Mouse (Mus musculus) ES-Bruce4 (cell line): ENCODE results near the gene Tacr2. TPM values are rescaled to one million over a fixed set of nuclear protein-coding genes. Genes with fewer than 3 reads are reported as not detected.

ENCODE experiments used
- H3K27ac ChIP-seq: 2 replicates; pipeline ENCODE4 v1.5.1; 2012; ENCODE audit warnings: low read length, inconsistent platforms; ENCODE audit not compliant: insufficient read depth
- H3K27me3 ChIP-seq: 2 replicates; pipeline ENCODE4 v1.6.1; 2012; ENCODE audit warnings: mild to moderate bottlenecking, low read length, inconsistent platforms; ENCODE audit not compliant: control insufficient read depth, poor library complexity, insufficient read depth, severe bottlenecking
- H3K36me3 ChIP-seq: 2 replicates; pipeline ENCODE4 v1.6.1; 2012; ENCODE audit warnings: inconsistent platforms, mild to moderate bottlenecking, low read length, moderate library complexity; ENCODE audit not compliant: control insufficient read depth, poor library complexity, insufficient read depth, severe bottlenecking
- H3K4me1 ChIP-seq: one replicate; pipeline ENCODE4 v1.8.1; 2011; ENCODE audit warnings: low read length; ENCODE audit not compliant: control insufficient read depth, insufficient read depth
- H3K4me3 ChIP-seq: 2 replicates; pipeline ENCODE4 v1.5.1; 2011; ENCODE audit warnings: low read depth, mild to moderate bottlenecking, low read length
- H3K9ac ChIP-seq: 2 replicates; pipeline ENCODE4 v1.6.1; 2012; ENCODE audit warnings: low read depth, mild to moderate bottlenecking, inconsistent platforms; ENCODE audit not compliant: poor library complexity, severe bottlenecking
- H3K9me3 ChIP-seq: replicated peaks from 2 replicates; pipeline ENCODE4 v1.6.1; 2012; ENCODE audit warnings: mild to moderate bottlenecking, low read length, inconsistent platforms; ENCODE audit not compliant: control insufficient read depth, poor library complexity, insufficient read depth, severe bottlenecking
- CTCF ChIP-seq: IDR thresholded peaks from one replicate; pipeline ENCODE4 v1.8.1; 2011; ENCODE audit warnings: low read depth, low read length
- EP300 ChIP-seq: IDR thresholded peaks from 2 replicates; pipeline ENCODE4 v1.6.1; 2011; ENCODE audit warnings: low read depth, low read length; ENCODE audit not compliant: insufficient read depth
- POLR2A ChIP-seq: IDR thresholded peaks from one replicate; pipeline ENCODE4 v1.8.1; 2011; ENCODE audit warnings: low read length; ENCODE audit not compliant: insufficient read depth
- polyA plus RNA-seq: library from polyadenylated mRNA; stranded (reverse); fragments of >200 nt; gene quantifications from 2 replicates; pipeline ENCODE4 v1.2.4, GENCODE M21; 2011; ENCODE audit warnings: low read depth; ENCODE audit not compliant: missing spikeins, insufficient read depth, insufficient read length

Gene Tacr2
- polyA plus RNA-seq, 1 experiment, result not detected

- Histone ChIP-seq H3K4me3 (no peak overlapping the region), H3K9me3 (no peaks in the 10 kb centered on the region; the same call in 1 of the 2 replicates), H3K27ac (0 out of 2 replicates have a peak overlapping the region, but pooled peaks have one; percentile 5), H3K36me3 (no peaks in the 10 kb centered on the region), H3K27me3 (no peaks in the 10 kb centered on the region), H3K4me1 (peaks cover 2% of the 10 kb centered on the region), H3K9ac (0 out of 2 replicates have a peak overlapping the region, but pooled peaks have one; percentile 28)
- no peak for TF ChIP-seq EP300
- TF ChIP-seq CTCF, result peak; percentile 22
Measured at GRCm38 (mm10) chr10:62242896-62243295, 9.3 kb upstream of the Tacr2 start.

DNA sequence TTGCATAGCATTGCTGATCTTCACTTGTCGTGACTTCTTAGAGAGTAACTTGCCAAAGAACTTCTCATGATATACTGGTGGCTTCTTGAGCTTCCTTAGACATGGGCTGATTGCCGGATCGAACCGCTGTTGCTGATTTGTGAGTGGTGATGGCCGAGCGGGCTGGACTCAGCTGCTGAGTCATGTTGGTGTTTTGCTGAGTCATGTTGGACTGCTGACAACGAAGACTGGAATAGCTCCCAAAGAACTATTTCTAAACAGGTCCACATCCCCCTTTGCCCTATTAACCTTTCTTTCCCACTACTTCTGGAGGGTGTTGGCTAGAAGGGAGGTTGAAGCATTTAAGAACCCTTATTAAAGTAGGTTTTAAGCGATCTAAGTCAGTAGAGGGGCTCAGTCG lies 8.2 kb upstream of the Tacr2 start:
- H3K4me3 ChIP-seq, result no peak overlapping the region
- H3K27ac ChIP-seq, result no peak overlapping the region
- no peaks in the 10 kb centered on the region; the same call in 1 of the 2 replicates for H3K9me3 ChIP-seq

GRCm38 (mm10) chr10:62247156-62247555 lies 5.1 kb upstream of the Tacr2 start:
- no peaks in the 10 kb centered on the region for H3K4me1 ChIP-seq
- H3K27ac ChIP-seq, result no peak overlapping the region
- TF ChIP-seq EP300, result no peak
- TF ChIP-seq CTCF, result no peak
- TF ChIP-seq POLR2A, result no peak
- no peak overlapping the region for H3K4me3 ChIP-seq
- H3K27me3 ChIP-seq, result no peaks in the 10 kb centered on the region
- H3K9me3 ChIP-seq, result no peaks in the 10 kb centered on the region; the same call in 1 of the 2 replicates
- H3K36me3 ChIP-seq, result no peaks in the 10 kb centered on the region
- H3K9ac ChIP-seq, result no peak overlapping the region

More for the DNA sequence above, 8.2 kb upstream of the Tacr2 start:
- no peaks in the 10 kb centered on the region for H3K27me3 ChIP-seq
- peaks cover 2% of the 10 kb centered on the region for H3K4me1 ChIP-seq
- H3K9ac ChIP-seq, result no peak overlapping the region
- no peaks in the 10 kb centered on the region for H3K36me3 ChIP-seq
- TF ChIP-seq CTCF, result no peak
- TF ChIP-seq POLR2A, result no peak
- no peak for TF ChIP-seq EP300

- Histone ChIP-seq H3K27ac (no peak overlapping the region), H3K36me3 (no peaks in the 10 kb centered on the region), H3K9ac (no peak overlapping the region), H3K4me1 (no peaks in the 10 kb centered on the region), H3K27me3 (no peaks in the 10 kb centered on the region), H3K9me3 (no peaks in the 10 kb centered on the region; the same call in 1 of the 2 replicates), H3K4me3 (no peak overlapping the region)
- TF ChIP-seq CTCF (no peak), POLR2A (no peak), EP300 (no peak)
Measured at GRCm38 (mm10) chr10:62247815-62248214, 4.4 kb upstream of the Tacr2 start.

DNA sequence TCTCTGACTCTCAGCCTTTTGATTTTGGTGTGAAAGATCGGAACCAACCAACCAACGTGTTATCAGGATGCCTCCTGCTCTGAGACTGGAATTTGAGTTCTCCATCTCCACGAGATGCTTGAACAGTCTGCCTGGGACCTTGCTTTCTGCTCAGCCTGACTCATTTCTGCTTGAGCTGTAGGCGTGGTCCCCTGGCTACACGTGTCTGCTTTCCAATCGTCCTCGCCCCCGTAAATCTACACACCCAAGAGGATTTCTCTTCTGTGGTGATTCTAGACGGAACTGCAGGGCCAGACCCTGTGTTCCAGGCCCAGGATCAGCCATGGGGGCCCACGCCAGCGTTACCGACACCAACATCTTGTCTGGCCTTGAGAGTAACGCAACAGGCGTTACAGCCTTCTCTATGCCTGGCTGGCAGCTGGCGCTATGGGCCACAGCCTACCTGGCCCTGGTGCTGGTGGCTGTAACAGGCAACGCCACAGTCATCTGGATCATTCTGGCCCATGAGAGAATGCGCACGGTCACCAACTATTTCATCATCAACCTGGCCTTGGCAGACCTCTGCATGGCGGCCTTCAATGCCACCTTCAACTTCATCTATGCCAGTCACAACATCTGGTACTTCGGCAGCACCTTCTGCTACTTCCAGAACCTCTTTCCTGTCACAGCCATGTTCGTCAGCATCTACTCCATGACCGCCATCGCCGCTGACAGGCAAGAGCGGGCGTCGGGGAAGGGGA lies 428 bp downstream of the Tacr2 start:
- Histone ChIP-seq H3K27me3 (no peaks in the 10 kb centered on the region), H3K36me3 (no peaks in the 10 kb centered on the region), H3K4me1 (no peaks in the 10 kb centered on the region), H3K4me3 (no peak overlapping the region), H3K9ac (no peak overlapping the region), H3K9me3 (no peaks in the 10 kb centered on the region), H3K27ac (no peak overlapping the region)
- TF ChIP-seq EP300, result no peak
- no peak for TF ChIP-seq POLR2A
- TF ChIP-seq CTCF, result no peak

DNA sequence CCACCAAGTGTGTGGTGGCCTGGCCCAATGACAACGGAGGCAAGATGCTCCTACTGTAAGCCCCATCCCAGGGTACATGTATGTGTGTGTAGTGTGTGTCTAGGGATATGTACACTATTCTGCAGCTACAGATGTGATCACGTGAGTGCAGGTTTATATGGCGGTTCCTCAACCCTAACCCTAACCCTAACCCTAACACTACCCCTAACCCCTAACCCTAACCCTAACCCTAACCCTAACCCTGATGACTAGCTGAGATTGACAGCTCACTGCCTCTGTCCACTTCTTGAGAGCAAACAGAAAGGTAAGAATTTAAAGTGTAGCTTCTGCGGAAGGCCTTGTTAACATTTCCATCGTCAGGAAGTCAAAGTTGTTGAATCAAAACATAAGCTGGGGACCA lies 6.1 kb downstream of the Tacr2 start:
- Histone ChIP-seq H3K27ac (no peak overlapping the region), H3K27me3 (no peaks in the 10 kb centered on the region), H3K9ac (no peak overlapping the region), H3K4me1 (no peaks in the 10 kb centered on the region), H3K4me3 (no peak overlapping the region), H3K9me3 (no peaks in the 10 kb centered on the region), H3K36me3 (no peaks in the 10 kb centered on the region)
- no peak for TF ChIP-seq EP300
- no peak for TF ChIP-seq POLR2A
- no peak for TF ChIP-seq CTCF
